Mouse (Mus musculus) forebrain, embryonic 15.5 days (tissue): Measurements from ENCODE around the gene Cdhr4. TPM values are rescaled to one million over a fixed set of nuclear protein-coding genes. Genes with fewer than 3 reads are reported as not detected.
"Not testable (repeated sequence)": the region's sequence is repeated elsewhere in the genome, so short reads cannot be mapped to it uniquely, and the experiment has no call there.

Source experiments
- ATAC-seq: fragments of 200-750 bp; cut with Nextera tagmentation; replicated peaks from 2 replicates; pipeline ENCODE4 v1.8.0; 2017; ENCODE audit warnings: mild to moderate bottlenecking, moderate TSS enrichment, moderate library complexity
- H3K27ac ChIP-seq: fragments of 300-500 bp; sonication (generic); replicated peaks from 2 replicates; pipeline ENCODE4 v1.5.1; 2015; ENCODE audit warnings: mild to moderate bottlenecking, inconsistent platforms
- H3K27me3 ChIP-seq: fragments of 300-500 bp; sonication (generic); 2 replicates; pipeline ENCODE4 v1.6.1; 2015; ENCODE audit warnings: inconsistent platforms
- H3K36me3 ChIP-seq: fragments of 300-500 bp; sonication (generic); 2 replicates; pipeline ENCODE4 v1.6.1; 2015; ENCODE audit warnings: mild to moderate bottlenecking, inconsistent platforms
- H3K4me1 ChIP-seq: fragments of 300-500 bp; sonication (generic); 2 replicates; pipeline ENCODE4 v1.6.1; 2015; ENCODE audit warnings: inconsistent platforms
- H3K4me2 ChIP-seq: fragments of 300-500 bp; sonication (generic); replicated peaks from 2 replicates; pipeline ENCODE4 v1.6.1; 2015; ENCODE audit warnings: mild to moderate bottlenecking, inconsistent platforms
- H3K4me3 ChIP-seq: fragments of 300-500 bp; sonication (generic); 2 replicates; pipeline ENCODE4 v1.5.1; 2015; ENCODE audit warnings: mild to moderate bottlenecking, inconsistent platforms
- H3K9ac ChIP-seq: fragments of 300-500 bp; sonication (generic); replicated peaks from 2 replicates; pipeline ENCODE4 v1.6.1; 2015; ENCODE audit warnings: mild to moderate bottlenecking, inconsistent platforms
- H3K9me3 ChIP-seq: fragments of 300-500 bp; sonication (generic); 2 replicates; pipeline ENCODE4 v1.6.1; 2016; ENCODE audit warnings: inconsistent platforms
- WGBS: fragments of 180-500 bp; shearing (Covaris S2); methylation state at CpG from one replicate; pipeline ENCODE4 v1.1.7; 2015; ENCODE audit warnings: mixed read lengths; 5-methylcytosine and 5-hydroxymethylcytosine counted together
- polyA plus RNA-seq: library from polyadenylated mRNA; unstranded; fragments of >200 nt; fragmentation: Nextera tagmentation; extraction: Ambion mirVana; gene quantifications from 2 replicates; pipeline ENCODE4 v1.2.1, GENCODE M21; 2015

Cdhr4 gene
- polyA plus RNA-seq, 1 experiment from 2014 or later = 1.7 TPM

GRCm38 (mm10) chr9:107994464-107994863 lies 2.2 kb downstream of the Cdhr4 start:
- Histone ChIP-seq H3K4me1 (no peaks in the 10 kb centered on the region), H3K9ac (no peak overlapping the region), H3K36me3 (no peaks in the 10 kb centered on the region), H3K4me3 (no peak overlapping the region), H3K4me2 (no peak overlapping the region), H3K9me3 (no peaks in the 10 kb centered on the region), H3K27ac (no peak overlapping the region), H3K27me3 (no peaks in the 10 kb centered on the region)
- no peak for ATAC-seq
- WGBS = 73% methylated on average over 2 of the region's 2 CpGs

GRCm38 (mm10) chr9:107995513-107995912 lies 3.2 kb downstream of the Cdhr4 start:
- H3K27me3 ChIP-seq = no peaks in the 10 kb centered on the region
- H3K4me3 ChIP-seq = no peak overlapping the region
- H3K4me2 ChIP-seq = no peak overlapping the region
- H3K9me3 ChIP-seq = no peaks in the 10 kb centered on the region
- WGBS = 93% methylated on average over 21 of the region's 21 CpGs
- no peak overlapping the region for H3K9ac ChIP-seq
- no peaks in the 10 kb centered on the region for H3K4me1 ChIP-seq
- no peaks in the 10 kb centered on the region for H3K36me3 ChIP-seq
- ATAC-seq = no peak
- H3K27ac ChIP-seq = no peak overlapping the region

- no peaks in the 10 kb centered on the region for H3K4me1 ChIP-seq
- ATAC-seq = no peak
- H3K9ac ChIP-seq = no peak within 1 kb of the TSS
- WGBS = 87% methylated on average over 5 of the region's 5 CpGs
- H3K27me3 ChIP-seq = no peaks in the 10 kb centered on the region
- H3K4me3 ChIP-seq = no peak within 1 kb of the TSS
- no peak within 1 kb of the TSS for H3K27ac ChIP-seq
- no peaks in the 10 kb centered on the region for H3K9me3 ChIP-seq
- no peaks in the 10 kb centered on the region for H3K36me3 ChIP-seq
- no peak within 1 kb of the TSS for H3K4me2 ChIP-seq
These were observed 3.8 kb downstream of the Cdhr4 start, which contains the start of gene Gm20662 for GRCm38 (mm10) chr9:107996049-107996448. Gene Gm20662, plus strand, starts transcription at chr9:107996349.

- under 1% methylated on average over 51 of the region's 51 CpGs for WGBS
These were observed 9.8 kb downstream of the Cdhr4 start, which contains the start of gene Ip6k1 for GRCm38 (mm10) chr9:108001922-108002770. Gene Ip6k1, plus strand, starts transcription at chr9:108002501.

GRCm38 (mm10) chr9:108002778-108003530 lies 10.7 kb downstream of the Cdhr4 start:
- Histone ChIP-seq H3K4me2 (peak overlapping the region; percentile 59), H3K4me3 (peak overlapping the region; percentile 66), H3K4me1 (peaks cover 29% of the 10 kb centered on the region), H3K9ac (peak overlapping the region; percentile 93), H3K27ac (peak overlapping the region; percentile 93), H3K36me3 (no peaks in the 10 kb centered on the region), H3K9me3 (no peaks in the 10 kb centered on the region), H3K27me3 (no peaks in the 10 kb centered on the region)
- under 1% methylated on average over 50 of the region's 50 CpGs for WGBS
- no peak; the same call in 1 of the 2 replicates for ATAC-seq

More at GRCm38 (mm10) chr9:108001922-108002770, 9.8 kb downstream of the Cdhr4 start, which contains the start of gene Ip6k1:
- Histone ChIP-seq H3K4me3 (peak within 1 kb of the TSS; percentile 66), H3K9ac (peak within 1 kb of the TSS; percentile 93), H3K27ac (peak within 1 kb of the TSS; percentile 93), H3K36me3 (no peaks in the 10 kb centered on the region), H3K27me3 (no peaks in the 10 kb centered on the region), H3K9me3 (no peaks in the 10 kb centered on the region), H3K4me1 (peaks cover 29% of the 10 kb centered on the region), H3K4me2 (peak within 1 kb of the TSS; percentile 63)
- ATAC-seq = peak; percentile 100

GRCm38 (mm10) chr9:108003531-108003890 lies 11.2 kb downstream of the Cdhr4 start:
- Histone ChIP-seq H3K27me3 (no peaks in the 10 kb centered on the region), H3K36me3 (no peaks in the 10 kb centered on the region), H3K4me3 (peak overlapping the region; percentile 66), H3K9ac (peak overlapping the region; percentile 93), H3K27ac (peak overlapping the region; percentile 93), H3K4me2 (peak overlapping the region; percentile 59), H3K9me3 (no peaks in the 10 kb centered on the region), H3K4me1 (peaks cover 29% of the 10 kb centered on the region)
- ATAC-seq = no peak
- WGBS = 14% methylated on average over 8 of the region's 8 CpGs

GRCm38 (mm10) chr9:108008041-108008440 lies 15.7 kb downstream of the Cdhr4 start:
- 91% methylated on average over 5 of the region's 5 CpGs for WGBS
- H3K36me3 ChIP-seq = no peaks in the 10 kb centered on the region
- no peaks in the 10 kb centered on the region for H3K27me3 ChIP-seq
- H3K27ac ChIP-seq = no peak overlapping the region
- H3K9ac ChIP-seq = no peak overlapping the region
- H3K9me3 ChIP-seq = no peaks in the 10 kb centered on the region
- no peak for ATAC-seq
- H3K4me2 ChIP-seq = no peak overlapping the region
- no peak overlapping the region for H3K4me3 ChIP-seq
- peaks cover 22% of the 10 kb centered on the region for H3K4me1 ChIP-seq

- Histone ChIP-seq H3K36me3 (no peaks in the 10 kb centered on the region; the same call in 1 of the 2 replicates), H3K4me2 (no peak overlapping the region), H3K27ac (no peak overlapping the region), H3K4me3 (no peak overlapping the region), H3K9me3 (no peaks in the 10 kb centered on the region), H3K9ac (no peak overlapping the region), H3K27me3 (no peaks in the 10 kb centered on the region), H3K4me1 (peaks cover 2% of the 10 kb centered on the region; the same call in 1 of the 2 replicates)
- ATAC-seq = no peak
These were observed 18.1 kb downstream of the Cdhr4 start for GRCm38 (mm10) chr9:108010385-108010784.

GRCm38 (mm10) chr9:108013577-108013976 lies 21.3 kb downstream of the Cdhr4 start:
- H3K9ac ChIP-seq, H3K4me3 ChIP-seq, H3K27ac ChIP-seq, H3K27me3 ChIP-seq, ATAC-seq, H3K4me2 ChIP-seq, H3K4me1 ChIP-seq, H3K36me3 ChIP-seq, H3K9me3 ChIP-seq: not testable (repeated sequence)
- 94% methylated on average over 2 of the region's 2 CpGs for WGBS

GRCm38 (mm10) chr9:108017127-108017526 lies 24.8 kb downstream of the Cdhr4 start:
- Histone ChIP-seq H3K36me3 (no peaks in the 10 kb centered on the region; the same call in 1 of the 2 replicates), H3K4me3 (no peak overlapping the region), H3K4me2 (no peak overlapping the region), H3K27ac (no peak overlapping the region), H3K9ac (no peak overlapping the region), H3K4me1 (0 out of 2 replicates have a peak, but pooled peaks cover 3% of the 10 kb centered on the region), H3K27me3 (no peaks in the 10 kb centered on the region), H3K9me3 (no peaks in the 10 kb centered on the region)
- ATAC-seq = no peak
- 82% methylated on average over 3 of the region's 3 CpGs for WGBS

GRCm38 (mm10) chr9:108020741-108021140 lies 28.4 kb downstream of the Cdhr4 start:
- ATAC-seq = no peak
- WGBS = 92% methylated on average over 1 of the region's 1 CpGs

GRCm38 (mm10) chr9:108023216-108023615 lies 30.9 kb downstream of the Cdhr4 start:
- Histone ChIP-seq H3K4me3 (no peak overlapping the region), H3K9ac (no peak overlapping the region), H3K4me2 (no peak overlapping the region), H3K9me3 (no peaks in the 10 kb centered on the region), H3K4me1 (0 out of 2 replicates have a peak, but pooled peaks cover 3% of the 10 kb centered on the region), H3K36me3 (peaks cover 38% of the 10 kb centered on the region), H3K27ac (no peak overlapping the region), H3K27me3 (no peaks in the 10 kb centered on the region)
- WGBS = 89% methylated on average over 3 of the region's 3 CpGs
- ATAC-seq = no peak

More at GRCm38 (mm10) chr9:108020741-108021140, 28.4 kb downstream of the Cdhr4 start:
- Histone ChIP-seq H3K36me3 (peaks cover 17% of the 10 kb centered on the region), H3K9me3 (no peaks in the 10 kb centered on the region), H3K4me1 (0 out of 2 replicates have a peak, but pooled peaks cover 3% of the 10 kb centered on the region), H3K9ac (no peak overlapping the region), H3K27me3 (no peaks in the 10 kb centered on the region), H3K27ac (no peak overlapping the region), H3K4me2 (no peak overlapping the region), H3K4me3 (no peak overlapping the region)
